Mouse (Mus musculus): ENCODE measurements around the gene Krt10. TPM values are rescaled to one million over a fixed set of nuclear protein-coding genes. Genes with fewer than 3 reads are reported as not detected.

Gene Krt10
- 18.7 and 20.5 TPM in 2 replicates for polyA plus RNA-seq (2016; fragmentation: Nextera tagmentation; extraction: Ambion mirVana)

GRCm38 (mm10) chr11:99389264-99389663 is at the start of gene Krt10:
Gene Krt10, minus strand, starts transcription at chr11:99389364.
- no peaks in the 10 kb centered on the region for H3K27me3 ChIP-seq (ENCODE audit: low read depth, poor library complexity, severe bottlenecking)
- no peaks in the 10 kb centered on the region; the same call in 1 of the 2 replicates for H3K36me3 ChIP-seq
- H3K4me1 ChIP-seq: peaks cover 4% of the 10 kb centered on the region; the same call in 1 of the 2 replicates
- H3K9me3 ChIP-seq (replicated peaks): no peaks in the 10 kb centered on the region
- H3K27ac ChIP-seq: no peak within 1 kb of the TSS
- WGBS: 86% methylated on average over 4 of the region's 4 CpGs
- H3K4me3 ChIP-seq: no peak within 1 kb of the TSS
- DNase-seq (ENCODE audit: low spot score): no peak

GRCm38 (mm10) chr11:99437972-99438371 is 48.8 kb upstream of the Krt10 start, which contains the start of gene Krt20:
Gene Krt20, minus strand, starts transcription at chr11:99438150.
- 46% methylated on average over 10 of the region's 10 CpGs for WGBS
- H3K36me3 ChIP-seq: no peaks in the 10 kb centered on the region
- no peak within 1 kb of the TSS for H3K27ac ChIP-seq
- no peaks in the 10 kb centered on the region for H3K27me3 ChIP-seq (ENCODE audit: low read depth, poor library complexity, severe bottlenecking)
- H3K9me3 ChIP-seq (replicated peaks): no peaks in the 10 kb centered on the region
- peaks cover 22% of the 10 kb centered on the region for H3K4me1 ChIP-seq
- H3K4me3 ChIP-seq: no peak within 1 kb of the TSS
- no peak for DNase-seq (ENCODE audit: low spot score)

GRCm38 (mm10) chr11:99436625-99437024 is 47.5 kb upstream of the Krt10 start:
- no peak for DNase-seq (ENCODE audit: low spot score)
- 88% methylated on average over 4 of the region's 4 CpGs for WGBS
- no peaks in the 10 kb centered on the region for H3K36me3 ChIP-seq
- H3K4me1 ChIP-seq: peaks cover 22% of the 10 kb centered on the region
- no peaks in the 10 kb centered on the region for H3K9me3 ChIP-seq (replicated peaks)
- H3K27ac ChIP-seq: no peak overlapping the region
- H3K27me3 ChIP-seq (ENCODE audit: low read depth, poor library complexity, severe bottlenecking): no peaks in the 10 kb centered on the region
- no peak overlapping the region for H3K4me3 ChIP-seq

GRCm38 (mm10) chr11:99430670-99431069 is 41.5 kb upstream of the Krt10 start:
- Histone ChIP-seq H3K4me3 (no peak overlapping the region), H3K4me1 (no peaks in the 10 kb centered on the region), H3K36me3 (no peaks in the 10 kb centered on the region), H3K27me3 (ENCODE audit: low read depth, poor library complexity, severe bottlenecking) (no peaks in the 10 kb centered on the region), H3K9me3 (replicated peaks) (no peaks in the 10 kb centered on the region), H3K27ac (no peak overlapping the region)
- no peak for DNase-seq (ENCODE audit: low spot score)
- WGBS: 55% methylated on average over 12 of the region's 12 CpGs

GRCm38 (mm10) chr11:99422159-99422558 is 33.0 kb upstream of the Krt10 start, which contains the start of gene Krt12:
Gene Krt12, minus strand, starts transcription at chr11:99422259.
- no peak within 1 kb of the TSS for H3K4me3 ChIP-seq
- no peaks in the 10 kb centered on the region for H3K9me3 ChIP-seq (replicated peaks)
- peaks cover 9% of the 10 kb centered on the region for H3K27me3 ChIP-seq (ENCODE audit: low read depth, poor library complexity, severe bottlenecking)
- DNase-seq (ENCODE audit: low spot score): no peak
- peaks cover 7% of the 10 kb centered on the region for H3K4me1 ChIP-seq
- H3K36me3 ChIP-seq: no peaks in the 10 kb centered on the region
- no peak within 1 kb of the TSS for H3K27ac ChIP-seq
- WGBS: 84% methylated on average over 10 of the region's 10 CpGs

GRCm38 (mm10) chr11:99420586-99420985 is 31.4 kb upstream of the Krt10 start:
- 58% methylated on average over 10 of the region's 10 CpGs for WGBS
- H3K36me3 ChIP-seq: no peaks in the 10 kb centered on the region
- no peaks in the 10 kb centered on the region for H3K9me3 ChIP-seq (replicated peaks)
- no peak for DNase-seq (ENCODE audit: low spot score)
- no peak overlapping the region for H3K4me3 ChIP-seq
- no peak overlapping the region for H3K27ac ChIP-seq
- peaks cover 7% of the 10 kb centered on the region for H3K4me1 ChIP-seq
- H3K27me3 ChIP-seq (ENCODE audit: low read depth, poor library complexity, severe bottlenecking): peaks cover 9% of the 10 kb centered on the region

- WGBS: 72% methylated on average over 16 of the region's 16 CpGs
- Histone ChIP-seq H3K4me3 (no peak overlapping the region), H3K4me1 (peaks cover 7% of the 10 kb centered on the region), H3K36me3 (no peaks in the 10 kb centered on the region), H3K27me3 (ENCODE audit: low read depth, poor library complexity, severe bottlenecking) (peaks cover 9% of the 10 kb centered on the region), H3K9me3 (replicated peaks) (no peaks in the 10 kb centered on the region), H3K27ac (no peak overlapping the region)
- DNase-seq (ENCODE audit: low spot score): no peak
Measured at GRCm38 (mm10) chr11:99417819-99418218, 28.7 kb upstream of the Krt10 start.

GRCm38 (mm10) chr11:99416902-99417301 is 27.7 kb upstream of the Krt10 start:
- 92% methylated on average over 13 of the region's 13 CpGs for WGBS
- no peaks in the 10 kb centered on the region for H3K36me3 ChIP-seq
- H3K4me1 ChIP-seq: peaks cover 7% of the 10 kb centered on the region

GRCm38 (mm10) chr11:99414463-99415147 is 25.4 kb upstream of the Krt10 start:
- Histone ChIP-seq H3K9me3 (replicated peaks) (no peaks in the 10 kb centered on the region), H3K4me3 (no peak overlapping the region), H3K27me3 (ENCODE audit: low read depth, poor library complexity, severe bottlenecking) (peaks cover 6% of the 10 kb centered on the region; the same call in 1 of the 2 replicates), H3K4me1 (no peaks in the 10 kb centered on the region), H3K36me3 (no peaks in the 10 kb centered on the region), H3K27ac (no peak overlapping the region)
- 89% methylated on average over 13 of the region's 13 CpGs for WGBS
- DNase-seq (ENCODE audit: low spot score): no peak

More at GRCm38 (mm10) chr11:99416902-99417301, 27.7 kb upstream of the Krt10 start:
- Histone ChIP-seq H3K27me3 (ENCODE audit: low read depth, poor library complexity, severe bottlenecking) (peaks cover 7% of the 10 kb centered on the region), H3K27ac (no peak overlapping the region), H3K4me3 (no peak overlapping the region), H3K9me3 (replicated peaks) (no peaks in the 10 kb centered on the region)
- DNase-seq (ENCODE audit: low spot score): no peak

- peaks cover 6% of the 10 kb centered on the region; the same call in 1 of the 2 replicates for H3K27me3 ChIP-seq (ENCODE audit: low read depth, poor library complexity, severe bottlenecking)
- DNase-seq (ENCODE audit: low spot score): peak; percentile 45
- H3K4me1 ChIP-seq: no peaks in the 10 kb centered on the region
- 20% methylated on average over 6 of the region's 6 CpGs for WGBS
- H3K27ac ChIP-seq: no peak overlapping the region
- no peaks in the 10 kb centered on the region for H3K36me3 ChIP-seq
- H3K4me3 ChIP-seq: no peak overlapping the region
- no peaks in the 10 kb centered on the region for H3K9me3 ChIP-seq (replicated peaks)
Measured at GRCm38 (mm10) chr11:99413247-99413646, 24.1 kb upstream of the Krt10 start.

GRCm38 (mm10) chr11:99406186-99406585 is 17.0 kb upstream of the Krt10 start:
- Histone ChIP-seq H3K27me3 (ENCODE audit: low read depth, poor library complexity, severe bottlenecking) (no peaks in the 10 kb centered on the region), H3K9me3 (replicated peaks) (no peaks in the 10 kb centered on the region), H3K27ac (no peak overlapping the region), H3K36me3 (no peaks in the 10 kb centered on the region), H3K4me1 (no peaks in the 10 kb centered on the region), H3K4me3 (no peak overlapping the region)
- WGBS: 82% methylated on average over 10 of the region's 10 CpGs
- no peak for DNase-seq (ENCODE audit: low spot score)

GRCm38 (mm10) chr11:99399956-99400549 is 10.9 kb upstream of the Krt10 start:
- Histone ChIP-seq H3K36me3 (no peaks in the 10 kb centered on the region), H3K4me1 (no peaks in the 10 kb centered on the region), H3K4me3 (no peak overlapping the region), H3K9me3 (replicated peaks) (no peaks in the 10 kb centered on the region), H3K27ac (no peak overlapping the region), H3K27me3 (ENCODE audit: low read depth, poor library complexity, severe bottlenecking) (0 out of 2 replicates have a peak, but pooled peaks cover 9% of the 10 kb centered on the region)
- 89% methylated on average over 13 of the region's 13 CpGs for WGBS
- DNase-seq (ENCODE audit: low spot score): no peak

GRCm38 (mm10) chr11:99398832-99399231 is 9.7 kb upstream of the Krt10 start:
- DNase-seq (ENCODE audit: low spot score): no peak
- WGBS: 71% methylated on average over 8 of the region's 8 CpGs
- no peak overlapping the region for H3K27ac ChIP-seq
- H3K4me1 ChIP-seq: no peaks in the 10 kb centered on the region
- no peaks in the 10 kb centered on the region for H3K36me3 ChIP-seq
- no peaks in the 10 kb centered on the region for H3K9me3 ChIP-seq (replicated peaks)
- H3K27me3 ChIP-seq (ENCODE audit: low read depth, poor library complexity, severe bottlenecking): 0 out of 2 replicates have a peak, but pooled peaks cover 9% of the 10 kb centered on the region
- no peak overlapping the region for H3K4me3 ChIP-seq
